Mouse (Mus musculus): Measurements from ENCODE around the gene A830018L16Rik.

The A830018L16Rik gene

GRCm38 (mm10) chr1:11650137-11650536 is 236.2 kb downstream of the A830018L16Rik start:
- no peak for DNase-seq (ENCODE audit: low read depth, low spot score)

GRCm38 (mm10) chr1:11652773-11653172 is 238.9 kb downstream of the A830018L16Rik start:
- DNase-seq (ENCODE audit: low read depth, low spot score): no peak

GRCm38 (mm10) chr1:11657341-11658060 is 243.6 kb downstream of the A830018L16Rik start:
- peak; percentile 68 for DNase-seq (ENCODE audit: low read depth, low spot score)

- no peak for DNase-seq (ENCODE audit: low read depth, low spot score)
Observed at GRCm38 (mm10) chr1:11658061-11658625, 244.2 kb downstream of the A830018L16Rik start.

GRCm38 (mm10) chr1:11744749-11745314 is 330.9 kb downstream of the A830018L16Rik start:
- DNase-seq (ENCODE audit: low read depth, low spot score): no peak

GRCm38 (mm10) chr1:11748424-11748823 is 334.5 kb downstream of the A830018L16Rik start:
- no peak for DNase-seq (ENCODE audit: low read depth, low spot score)

- DNase-seq (ENCODE audit: low read depth, low spot score): no peak
Observed at GRCm38 (mm10) chr1:11750065-11750464, 336.2 kb downstream of the A830018L16Rik start.

- no peak for DNase-seq (ENCODE audit: low read depth, low spot score)
Observed at GRCm38 (mm10) chr1:11750607-11751006, 336.7 kb downstream of the A830018L16Rik start.

GRCm38 (mm10) chr1:11751996-11752395 is 338.1 kb downstream of the A830018L16Rik start:
- DNase-seq (ENCODE audit: low read depth, low spot score): no peak

- DNase-seq (ENCODE audit: low read depth, low spot score): no peak
Observed at GRCm38 (mm10) chr1:11788264-11788663, 374.4 kb downstream of the A830018L16Rik start.

- DNase-seq (ENCODE audit: low read depth, low spot score): no peak
Observed at GRCm38 (mm10) chr1:11792820-11793219, 378.9 kb downstream of the A830018L16Rik start.

GRCm38 (mm10) chr1:11795666-11796065 is 381.8 kb downstream of the A830018L16Rik start:
- DNase-seq (ENCODE audit: low read depth, low spot score): no peak

- DNase-seq (ENCODE audit: low read depth, low spot score): no peak
Observed at GRCm38 (mm10) chr1:11872847-11873246, 458.9 kb downstream of the A830018L16Rik start.

- no peak for DNase-seq (ENCODE audit: low read depth, low spot score)
Observed at GRCm38 (mm10) chr1:11873573-11873972, 459.7 kb downstream of the A830018L16Rik start.

GRCm38 (mm10) chr1:11881706-11882105 is 467.8 kb downstream of the A830018L16Rik start:
- no peak for DNase-seq (ENCODE audit: low read depth, low spot score)

GRCm38 (mm10) chr1:11895715-11896114 is 481.8 kb downstream of the A830018L16Rik start:
- no peak for DNase-seq (ENCODE audit: low read depth, low spot score)

- DNase-seq (ENCODE audit: low read depth, low spot score): no peak
Observed at GRCm38 (mm10) chr1:11915873-11916272, 502.0 kb downstream of the A830018L16Rik start.

GRCm38 (mm10) chr1:11936984-11937383 is 523.1 kb downstream of the A830018L16Rik start:
- DNase-seq (ENCODE audit: low read depth, low spot score): no peak

- no peak for DNase-seq (ENCODE audit: low read depth, low spot score)
Observed at GRCm38 (mm10) chr1:11959421-11960206, 545.7 kb downstream of the A830018L16Rik start.

- no peak for DNase-seq (ENCODE audit: low read depth, low spot score)
Observed at GRCm38 (mm10) chr1:11982590-11983136, 568.8 kb downstream of the A830018L16Rik start.

- DNase-seq (ENCODE audit: low read depth, low spot score): no peak
Observed at GRCm38 (mm10) chr1:11990011-11990410, 576.1 kb downstream of the A830018L16Rik start.

Measured in A20 (cell line).